Mouse (Mus musculus) spleen, adult 18-20 months (tissue): Measurements from ENCODE around the gene Cask.
A peak's percentile ranks its signal among the peaks of the same experiment; 100 is the strongest.
"Not testable (repeated sequence)": the region's sequence is repeated elsewhere in the genome, so short reads cannot be mapped to it uniquely, and the experiment has no call there.

Source experiments
- DNase-seq, 2 experiments: peaks; one replicate each; pipeline ENCODE4 v3.0.0; 2022; ENCODE audit warnings: mixed read lengths in 2 of 2

The Cask gene

GRCm38 (mm10) chrX:13851285-13851684 lies at the start of gene Cask:
Gene Cask, minus strand, starts transcription at chrX:13851367.
- no peak for DNase-seq

GRCm38 (mm10) chrX:13889976-13890375 lies 38.8 kb upstream of the Cask start:
- no peak for DNase-seq

GRCm38 (mm10) chrX:13884348-13884747 lies 33.2 kb upstream of the Cask start:
- no peak for DNase-seq

GRCm38 (mm10) chrX:13881969-13882368 lies 30.8 kb upstream of the Cask start:
- no peak for DNase-seq

- DNase-seq: no peak
These were observed 9.0 kb upstream of the Cask start for GRCm38 (mm10) chrX:13860145-13860544.

- no peak for DNase-seq
These were observed 7.9 kb upstream of the Cask start for GRCm38 (mm10) chrX:13859051-13859450.

GRCm38 (mm10) chrX:13848473-13848872 lies 2.7 kb downstream of the Cask start:
- no peak for DNase-seq

- DNase-seq: no peak
These were observed 3.7 kb downstream of the Cask start for GRCm38 (mm10) chrX:13847502-13847851.

GRCm38 (mm10) chrX:13846653-13847501 lies 4.3 kb downstream of the Cask start:
- DNase-seq: peak; percentile 76 to 78

- peak; percentile 21 for DNase-seq
These were observed 5.1 kb downstream of the Cask start for GRCm38 (mm10) chrX:13845858-13846652.

GRCm38 (mm10) chrX:13845141-13845857 lies 5.9 kb downstream of the Cask start:
- peak; percentile 2 to 4 for DNase-seq

GRCm38 (mm10) chrX:13822792-13823191 lies 28.4 kb downstream of the Cask start:
- no peak for DNase-seq

- DNase-seq: no peak
These were observed 52.4 kb downstream of the Cask start for GRCm38 (mm10) chrX:13798754-13799153.

- DNase-seq: no peak
These were observed 85.5 kb downstream of the Cask start for GRCm38 (mm10) chrX:13765672-13766071.

GRCm38 (mm10) chrX:13765024-13765423 lies 86.1 kb downstream of the Cask start:
- no peak for DNase-seq

GRCm38 (mm10) chrX:13757279-13758005 lies 93.7 kb downstream of the Cask start:
- no peak for DNase-seq

GRCm38 (mm10) chrX:13741110-13741509 lies 110.1 kb downstream of the Cask start:
- no peak for DNase-seq

GRCm38 (mm10) chrX:13730785-13731184 lies 120.4 kb downstream of the Cask start:
- DNase-seq: not testable (repeated sequence)

- no peak for DNase-seq
These were observed 121.2 kb downstream of the Cask start for GRCm38 (mm10) chrX:13729835-13730480.

GRCm38 (mm10) chrX:13725573-13726403 lies 125.4 kb downstream of the Cask start:
- DNase-seq: no peak

GRCm38 (mm10) chrX:13720296-13720829 lies 130.8 kb downstream of the Cask start:
- DNase-seq: no peak
